Mouse (Mus musculus): Measurements from ENCODE around the gene Snx25. TPM values are rescaled to one million over a fixed set of nuclear protein-coding genes. Genes with fewer than 3 reads are reported as not detected.

The Snx25 gene
- polyA plus RNA-seq, 2 experiments, result 10.5 to 13.8 TPM

DNA sequence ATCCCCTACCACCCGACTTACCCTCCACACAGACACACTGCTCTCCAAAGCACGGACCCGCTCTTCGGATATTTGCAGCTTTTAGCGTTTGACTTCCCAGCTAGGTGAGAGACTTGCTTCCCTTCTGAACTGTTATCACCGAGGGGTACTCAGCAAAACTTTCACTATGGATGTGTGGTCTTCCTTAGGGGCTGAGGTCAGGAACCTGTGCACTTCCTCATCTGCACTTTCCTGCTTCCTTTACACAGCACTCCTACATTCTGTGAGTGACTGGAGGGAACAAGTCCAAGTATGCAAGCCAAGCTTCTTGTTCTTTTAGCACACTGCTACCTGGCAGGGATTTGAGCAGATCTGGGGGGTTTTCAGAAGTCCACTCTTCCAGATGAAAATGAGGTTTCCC, 73.1 kb downstream of the Snx25 start:
- Histone ChIP-seq H3K9ac (ENCODE audit: low read depth, low read length, severe bottlenecking) (no peak overlapping the region), H3K27me3 (ENCODE audit: control insufficient read depth, insufficient read depth, low read length) (no peaks in the 10 kb centered on the region), H3K27ac (replicated peaks; ENCODE audit: low read depth, low read length) (no peak overlapping the region), H3K4me1 (ENCODE audit: control insufficient read depth, insufficient read depth, low read length) (no peaks in the 10 kb centered on the region), H3K36me3 (ENCODE audit: control insufficient read depth, insufficient read depth, low read length) (peaks cover 12% of the 10 kb centered on the region; the same call in 1 of the 2 replicates), H3K9me3 (ENCODE audit: control insufficient read depth, low read length) (no peaks in the 10 kb centered on the region), H3K4me2 (replicated peaks; ENCODE audit: low read depth, low read length, severe bottlenecking) (no peak overlapping the region), H3K4me3 (replicated peaks; ENCODE audit: low read length) (no peak overlapping the region)
- DNase-seq (ENCODE audit: low spot score), result no peak
- no peak for ATAC-seq (ENCODE audit: low FRiP score, low read depth)
- WGBS, result 86% methylated on average over 6 of the region's 6 CpGs
- no peak for TF ChIP-seq POLR2A (IDR thresholded peaks at IDR 0.05; ENCODE audit: borderline replicate concordance, extremely low read depth, insufficient read depth, insufficient read length)

DNA sequence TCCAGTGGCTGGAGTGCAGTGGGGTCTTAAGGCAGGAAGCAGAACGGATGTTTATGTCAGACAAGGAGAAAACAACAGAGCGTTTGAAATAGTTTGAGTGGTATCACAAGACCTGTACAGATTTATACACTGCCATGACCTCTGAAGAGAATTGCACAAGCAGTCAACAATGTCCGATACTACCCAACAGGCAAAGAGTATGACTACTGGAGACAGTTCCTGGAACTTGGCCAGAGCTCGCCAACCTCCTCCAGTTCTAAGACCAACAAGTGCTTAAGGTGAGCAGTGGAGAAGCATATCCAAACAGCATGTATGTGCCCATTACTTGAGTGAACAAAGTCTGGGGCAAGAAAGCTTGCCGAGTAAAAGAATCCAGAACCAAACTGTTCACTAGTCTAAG, 76.7 kb downstream of the Snx25 start:
- peaks cover 12% of the 10 kb centered on the region; the same call in 1 of the 2 replicates for H3K36me3 ChIP-seq (ENCODE audit: control insufficient read depth, insufficient read depth, low read length)
- no peak for ATAC-seq (ENCODE audit: low FRiP score, low read depth)
- 91% methylated on average over 5 of the region's 5 CpGs for WGBS
- H3K4me2 ChIP-seq (replicated peaks; ENCODE audit: low read depth, low read length, severe bottlenecking), result no peak overlapping the region
- no peaks in the 10 kb centered on the region for H3K4me1 ChIP-seq (ENCODE audit: control insufficient read depth, insufficient read depth, low read length)
- no peaks in the 10 kb centered on the region for H3K27me3 ChIP-seq (ENCODE audit: control insufficient read depth, insufficient read depth, low read length)
- H3K9ac ChIP-seq (ENCODE audit: low read depth, low read length, severe bottlenecking), result no peak overlapping the region
- H3K4me3 ChIP-seq (replicated peaks; ENCODE audit: low read length), result no peak overlapping the region
- H3K9me3 ChIP-seq (ENCODE audit: control insufficient read depth, low read length), result no peaks in the 10 kb centered on the region
- no peak for TF ChIP-seq POLR2A (IDR thresholded peaks at IDR 0.05; ENCODE audit: borderline replicate concordance, extremely low read depth, insufficient read depth, insufficient read length)
- no peak overlapping the region for H3K27ac ChIP-seq (replicated peaks; ENCODE audit: low read depth, low read length)
- DNase-seq (ENCODE audit: low spot score), result no peak

GRCm38 (mm10) chr8:46073540-46074140, 78.3 kb downstream of the Snx25 start:
- 84% methylated on average over 2 of the region's 2 CpGs for WGBS
- TF ChIP-seq POLR2A (IDR thresholded peaks at IDR 0.05; ENCODE audit: borderline replicate concordance, extremely low read depth, insufficient read depth, insufficient read length), result no peak
- H3K27me3 ChIP-seq (ENCODE audit: control insufficient read depth, insufficient read depth, low read length), result no peaks in the 10 kb centered on the region
- ATAC-seq (ENCODE audit: low FRiP score, low read depth) (no peak), DNase-seq (ENCODE audit: low spot score) (no peak)
- H3K4me1 ChIP-seq (ENCODE audit: control insufficient read depth, insufficient read depth, low read length), result no peaks in the 10 kb centered on the region
- H3K27ac ChIP-seq (replicated peaks; ENCODE audit: low read depth, low read length), result no peak overlapping the region
- no peak overlapping the region for H3K4me3 ChIP-seq (replicated peaks; ENCODE audit: low read length)
- H3K36me3 ChIP-seq (ENCODE audit: control insufficient read depth, insufficient read depth, low read length), result no peaks in the 10 kb centered on the region
- H3K9ac ChIP-seq (ENCODE audit: low read depth, low read length, severe bottlenecking), result no peak overlapping the region
- H3K9me3 ChIP-seq (ENCODE audit: control insufficient read depth, low read length), result no peaks in the 10 kb centered on the region
- H3K4me2 ChIP-seq (replicated peaks; ENCODE audit: low read depth, low read length, severe bottlenecking), result no peak overlapping the region

- 90% methylated on average over 5 of the region's 5 CpGs for WGBS
- ATAC-seq (ENCODE audit: low FRiP score, low read depth), result no peak
These were observed 79.2 kb downstream of the Snx25 start for GRCm38 (mm10) chr8:46072798-46073197.

GRCm38 (mm10) chr8:46040260-46040659, 111.7 kb downstream of the Snx25 start:
- no peak for TF ChIP-seq POLR2A (IDR thresholded peaks at IDR 0.05; ENCODE audit: borderline replicate concordance, extremely low read depth, insufficient read depth, insufficient read length)
- no peak overlapping the region for H3K4me2 ChIP-seq (replicated peaks; ENCODE audit: low read depth, low read length, severe bottlenecking)
- no peak overlapping the region for H3K9ac ChIP-seq (ENCODE audit: low read depth, low read length, severe bottlenecking)
- H3K27ac ChIP-seq (replicated peaks; ENCODE audit: low read depth, low read length), result no peak overlapping the region
- H3K4me3 ChIP-seq (replicated peaks; ENCODE audit: low read length), result no peak overlapping the region
- peaks cover 33% of the 10 kb centered on the region for H3K36me3 ChIP-seq (ENCODE audit: control insufficient read depth, insufficient read depth, low read length)
- WGBS, result 57% methylated on average over 13 of the region's 13 CpGs
- no peaks in the 10 kb centered on the region for H3K27me3 ChIP-seq (ENCODE audit: control insufficient read depth, insufficient read depth, low read length)
- no peaks in the 10 kb centered on the region; the same call in 1 of the 2 replicates for H3K4me1 ChIP-seq (ENCODE audit: control insufficient read depth, insufficient read depth, low read length)
- no peaks in the 10 kb centered on the region for H3K9me3 ChIP-seq (ENCODE audit: control insufficient read depth, low read length)
- ATAC-seq (ENCODE audit: low FRiP score, low read depth) (no peak), DNase-seq (ENCODE audit: low spot score) (no peak)

More at GRCm38 (mm10) chr8:46072798-46073197, 79.2 kb downstream of the Snx25 start:
- Histone ChIP-seq H3K27me3 (ENCODE audit: control insufficient read depth, insufficient read depth, low read length) (no peaks in the 10 kb centered on the region), H3K27ac (replicated peaks; ENCODE audit: low read depth, low read length) (no peak overlapping the region), H3K4me1 (ENCODE audit: control insufficient read depth, insufficient read depth, low read length) (no peaks in the 10 kb centered on the region), H3K36me3 (ENCODE audit: control insufficient read depth, insufficient read depth, low read length) (peaks cover under 1% of the 10 kb centered on the region; the same call in 1 of the 2 replicates), H3K9ac (ENCODE audit: low read depth, low read length, severe bottlenecking) (no peak overlapping the region), H3K4me2 (replicated peaks; ENCODE audit: low read depth, low read length, severe bottlenecking) (no peak overlapping the region), H3K9me3 (ENCODE audit: control insufficient read depth, low read length) (no peaks in the 10 kb centered on the region), H3K4me3 (replicated peaks; ENCODE audit: low read length) (no peak overlapping the region)
- no peak for DNase-seq (ENCODE audit: low spot score)
- no peak for TF ChIP-seq POLR2A (IDR thresholded peaks at IDR 0.05; ENCODE audit: borderline replicate concordance, extremely low read depth, insufficient read depth, insufficient read length)
